Mouse (Mus musculus): ENCODE measurements around the gene Moxd1. TPM values are rescaled to one million over a fixed set of nuclear protein-coding genes. Genes with fewer than 3 reads are reported as not detected.

The Moxd1 gene
- total RNA-seq (2017), result not detected in 2 replicates

DNA sequence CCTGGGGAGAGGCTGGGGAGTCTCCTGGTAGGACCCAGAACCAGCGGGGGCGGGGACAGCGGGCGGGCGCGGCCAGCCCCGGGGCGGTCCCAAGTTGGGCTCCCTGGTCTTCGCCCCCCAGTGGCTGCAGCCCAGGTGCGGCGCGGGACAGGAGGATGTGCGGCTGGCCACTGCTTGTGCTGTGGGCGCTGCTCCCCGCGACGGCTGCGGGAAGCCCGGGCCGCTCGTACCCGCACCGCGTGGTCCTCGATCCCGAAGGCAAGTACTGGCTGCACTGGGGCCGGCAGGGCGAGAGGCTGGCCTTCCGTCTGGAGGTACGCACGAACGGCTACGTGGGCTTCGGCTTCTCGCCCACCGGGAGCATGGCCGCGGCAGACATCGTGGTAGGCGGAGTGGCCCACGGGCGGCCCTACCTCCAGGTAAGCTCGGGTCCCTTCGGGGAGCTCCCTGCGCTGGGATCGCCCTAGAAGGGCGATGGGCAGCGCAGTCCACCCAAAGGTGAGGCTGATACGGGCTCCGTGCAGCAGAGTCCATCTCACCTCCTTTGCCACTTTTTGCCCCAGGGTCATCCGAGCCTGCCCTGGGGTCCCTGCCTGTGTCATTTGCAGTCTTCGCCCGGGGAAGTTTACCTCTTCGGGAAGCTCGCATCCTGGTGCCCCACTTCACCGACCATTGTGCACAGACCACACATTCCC, at the start of gene Moxd1:
Moxd1 (plus strand) TSS at position 69 of the 695 bp plus-strand sequence.
- ATAC-seq (replicated peaks; ENCODE audit: low read depth, poor library complexity, severe bottlenecking), result peak; percentile 59

DNA sequence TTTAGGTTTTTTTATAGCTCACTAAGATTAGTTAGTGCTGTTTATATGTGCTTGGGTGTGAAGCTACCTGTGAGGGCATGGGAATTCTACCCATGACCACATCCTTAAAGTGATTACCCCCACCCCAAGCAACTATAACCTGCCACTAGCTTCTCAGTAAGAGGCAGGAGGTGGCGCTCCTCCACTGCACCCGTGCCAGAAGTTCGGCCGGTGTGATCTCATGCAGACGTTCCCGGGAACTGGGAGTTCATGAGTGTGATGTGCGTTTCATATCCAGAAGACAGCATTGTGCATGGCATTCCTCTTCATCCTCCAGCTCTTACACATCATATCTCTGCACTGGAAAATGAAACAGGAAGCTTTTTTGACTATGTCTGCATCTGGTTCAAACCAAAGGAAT, 32.9 kb upstream of the Moxd1 start:
- ATAC-seq (replicated peaks; ENCODE audit: low read depth, poor library complexity, severe bottlenecking), result no peak

GRCm38 (mm10) chr10:24191977-24192376, 31.3 kb upstream of the Moxd1 start:
- ATAC-seq (replicated peaks; ENCODE audit: low read depth, poor library complexity, severe bottlenecking), result no peak

GRCm38 (mm10) chr10:24199303-24199702, 24.0 kb upstream of the Moxd1 start:
- no peak for ATAC-seq (replicated peaks; ENCODE audit: low read depth, poor library complexity, severe bottlenecking)

GRCm38 (mm10) chr10:24200099-24200498, 23.2 kb upstream of the Moxd1 start:
- ATAC-seq (replicated peaks; ENCODE audit: low read depth, poor library complexity, severe bottlenecking), result no peak

- no peak for ATAC-seq (replicated peaks; ENCODE audit: low read depth, poor library complexity, severe bottlenecking)
These were observed 13.2 kb upstream of the Moxd1 start for GRCm38 (mm10) chr10:24210075-24210474.

GRCm38 (mm10) chr10:24213297-24213696, 10.0 kb upstream of the Moxd1 start:
- ATAC-seq (replicated peaks; ENCODE audit: low read depth, poor library complexity, severe bottlenecking), result no peak

GRCm38 (mm10) chr10:24217558-24218268, 5.6 kb upstream of the Moxd1 start:
- ATAC-seq (replicated peaks; ENCODE audit: low read depth, poor library complexity, severe bottlenecking), result no peak

- no peak for ATAC-seq (replicated peaks; ENCODE audit: low read depth, poor library complexity, severe bottlenecking)
These were observed 2.4 kb upstream of the Moxd1 start for GRCm38 (mm10) chr10:24220931-24221330.

DNA sequence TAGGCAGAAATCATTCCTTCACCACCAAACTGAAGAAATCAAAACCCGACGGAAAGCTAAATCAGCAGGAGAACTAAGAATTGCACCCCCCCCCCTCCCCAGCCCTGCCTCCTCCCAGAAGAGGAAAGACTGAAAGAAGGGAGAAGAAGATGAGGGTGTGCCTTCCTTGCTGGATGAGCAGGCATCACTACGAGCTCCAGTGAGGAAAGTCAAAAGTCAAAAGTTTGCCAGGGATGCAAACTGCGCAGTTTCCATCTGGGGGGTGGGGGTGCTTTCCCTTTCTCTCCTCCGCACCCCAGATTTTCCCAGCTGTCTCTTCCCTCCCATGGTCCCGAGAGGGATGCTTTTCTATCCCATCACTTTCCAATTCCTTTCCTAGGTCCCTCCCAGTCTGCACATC, 406 bp upstream of the Moxd1 start:
- ATAC-seq (replicated peaks; ENCODE audit: low read depth, poor library complexity, severe bottlenecking), result no peak

- ATAC-seq (replicated peaks; ENCODE audit: low read depth, poor library complexity, severe bottlenecking), result no peak
These were observed 1.3 kb downstream of the Moxd1 start for GRCm38 (mm10) chr10:24224591-24224990.

- ATAC-seq (replicated peaks; ENCODE audit: low read depth, poor library complexity, severe bottlenecking), result no peak
These were observed 5.2 kb downstream of the Moxd1 start for GRCm38 (mm10) chr10:24228318-24229183.

- no peak for ATAC-seq (replicated peaks; ENCODE audit: low read depth, poor library complexity, severe bottlenecking)
These were observed 9.0 kb downstream of the Moxd1 start for GRCm38 (mm10) chr10:24232281-24232680.

GRCm38 (mm10) chr10:24235426-24236283, 12.3 kb downstream of the Moxd1 start:
- no peak for ATAC-seq (replicated peaks; ENCODE audit: low read depth, poor library complexity, severe bottlenecking)

DNA sequence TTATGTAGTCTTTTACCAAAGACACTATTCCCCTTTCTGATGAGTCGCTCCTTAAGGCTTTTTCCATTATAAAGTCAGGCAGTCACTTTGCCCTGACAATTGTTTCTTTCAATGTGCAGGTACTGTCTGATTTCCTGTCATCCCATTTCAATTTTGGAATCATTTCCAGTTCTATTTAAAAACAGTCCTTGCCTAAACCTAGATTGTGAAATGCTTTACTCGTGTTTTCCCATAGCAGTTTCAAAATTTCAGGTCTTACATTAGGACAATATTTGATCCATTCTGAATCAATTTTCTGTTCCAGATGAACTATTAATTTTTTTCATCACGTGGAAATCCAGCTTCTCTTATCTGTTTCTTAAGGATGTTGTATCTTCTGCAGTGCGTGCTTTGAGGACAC, 23.5 kb downstream of the Moxd1 start:
- ATAC-seq (replicated peaks; ENCODE audit: low read depth, poor library complexity, severe bottlenecking), result no peak

GRCm38 (mm10) chr10:24248116-24248515, 24.8 kb downstream of the Moxd1 start:
- no peak for ATAC-seq (replicated peaks; ENCODE audit: low read depth, poor library complexity, severe bottlenecking)

DNA sequence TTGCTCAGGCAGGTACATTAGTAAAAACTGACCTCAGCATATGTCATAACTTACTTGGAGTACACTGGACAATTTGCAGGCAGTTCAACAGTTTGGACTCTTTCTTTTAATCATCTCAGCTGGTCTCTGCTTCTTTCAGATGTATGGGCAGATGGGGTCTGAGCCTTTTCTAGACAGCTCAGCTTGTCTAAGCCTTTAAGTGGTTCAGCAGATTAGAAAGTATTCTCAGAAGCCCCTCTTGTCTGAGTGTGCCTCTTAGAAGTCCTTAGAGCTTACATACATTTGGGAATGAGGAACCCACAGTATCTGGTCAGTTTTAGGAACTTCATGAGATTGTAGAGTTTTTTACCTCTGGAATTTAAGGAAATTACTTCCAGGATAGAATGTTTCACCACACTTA, 28.3 kb downstream of the Moxd1 start:
- no peak for ATAC-seq (replicated peaks; ENCODE audit: low read depth, poor library complexity, severe bottlenecking)

DNA sequence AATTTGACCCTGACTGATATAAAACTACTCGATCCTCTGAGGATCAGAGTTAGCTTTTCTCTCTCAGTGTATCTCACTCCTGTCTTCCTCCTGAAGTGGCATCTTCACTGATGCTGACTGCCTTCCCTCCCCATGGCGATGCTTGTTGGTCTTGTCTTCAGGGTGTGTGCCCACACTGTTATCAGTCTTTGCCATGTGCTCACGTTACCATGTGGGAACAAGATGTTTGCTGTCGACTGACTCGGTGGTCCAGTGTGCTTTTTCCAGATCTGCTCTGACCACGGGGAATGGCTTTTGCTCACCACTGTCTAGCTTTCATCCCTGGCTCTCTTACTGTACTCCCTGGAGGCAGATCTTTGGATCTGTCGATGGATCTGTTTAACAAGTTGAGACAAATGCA, 34.8 kb downstream of the Moxd1 start:
- ATAC-seq (replicated peaks; ENCODE audit: low read depth, poor library complexity, severe bottlenecking), result no peak

DNA sequence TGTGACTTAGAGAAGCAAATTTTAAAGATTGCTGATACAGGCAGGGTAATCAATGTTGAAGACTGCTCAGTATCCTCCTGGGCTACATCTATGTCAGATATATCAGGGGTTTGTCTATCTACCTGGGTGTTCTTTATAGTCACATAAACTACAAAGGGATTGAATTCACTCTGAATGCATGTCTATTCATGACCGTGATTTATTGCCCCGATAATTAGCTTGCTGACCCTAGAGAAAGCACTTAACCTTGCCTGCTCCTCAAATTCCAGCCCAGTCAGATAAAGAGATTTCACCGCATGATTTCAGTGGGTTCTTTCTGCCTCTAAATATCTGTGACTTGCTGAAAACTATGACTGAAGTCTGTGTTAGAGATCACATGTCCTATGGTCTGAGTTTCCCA, 35.6 kb downstream of the Moxd1 start:
- ATAC-seq (replicated peaks; ENCODE audit: low read depth, poor library complexity, severe bottlenecking), result no peak
